Mouse (Mus musculus) embryonic facial prominence, embryonic 11.5 days (tissue): ENCODE measurements around the gene Mettl16. TPM values are rescaled to one million over a fixed set of nuclear protein-coding genes. Genes with fewer than 3 reads are reported as not detected.

Source experiments
- ATAC-seq: fragments of 200-750 bp; cut with Nextera tagmentation; replicated peaks from 2 replicates; pipeline ENCODE4 v1.8.0; 2017; ENCODE audit warnings: low read depth; ENCODE audit not compliant: insufficient number of reproducible peaks, low FRiP score, low TSS enrichment
- DNase-seq: peaks from one replicate; pipeline ENCODE4 v3.0.0-alpha.2; 2015; ENCODE audit warnings: low spot score
- H3K27ac ChIP-seq: fragments of 300-500 bp; sonication (generic); replicated peaks from 2 replicates; pipeline ENCODE4 v1.5.1; 2014; ENCODE audit warnings: mild to moderate bottlenecking, low read depth, low read length, control low read depth
- H3K27me3 ChIP-seq: fragments of 300-500 bp; sonication (generic); 2 replicates; pipeline ENCODE4 v1.6.1; 2014; ENCODE audit warnings: mild to moderate bottlenecking, low read length, moderate library complexity, mixed read lengths; ENCODE audit not compliant: control insufficient read depth, insufficient read depth
- H3K36me3 ChIP-seq: fragments of 300-500 bp; sonication (generic); replicated peaks from 2 replicates; pipeline ENCODE4 v1.6.1; 2014; ENCODE audit warnings: low read depth, mild to moderate bottlenecking, low read length, moderate library complexity, mixed read lengths; ENCODE audit not compliant: control insufficient read depth, insufficient read depth
- H3K4me1 ChIP-seq: fragments of 300-500 bp; sonication (generic); 2 replicates; pipeline ENCODE4 v1.6.1; 2014; ENCODE audit warnings: low read length, mixed read lengths; ENCODE audit not compliant: control insufficient read depth, insufficient read depth
- H3K4me2 ChIP-seq: fragments of 300-500 bp; sonication (generic); 2 replicates; pipeline ENCODE4 v1.6.1; 2014; ENCODE audit warnings: low read depth, mild to moderate bottlenecking, control low read depth, low read length, moderate library complexity
- H3K4me3 ChIP-seq: fragments of 300-500 bp; sonication (generic); 2 replicates; pipeline ENCODE4 v1.5.1; 2014; ENCODE audit warnings: low read depth, low read length, control low read depth
- H3K9ac ChIP-seq: fragments of 300-500 bp; sonication (generic); replicated peaks from 2 replicates; pipeline ENCODE4 v1.6.1; 2014; ENCODE audit warnings: mild to moderate bottlenecking, control low read depth, low read length
- H3K9me3 ChIP-seq: fragments of 300-500 bp; sonication (generic); replicated peaks from 2 replicates; pipeline ENCODE4 v1.6.1; 2016; ENCODE audit warnings: mild to moderate bottlenecking, low read length, inconsistent platforms, mixed read lengths; ENCODE audit not compliant: control insufficient read depth
- WGBS: fragments of 180-500 bp; shearing (Covaris S2); extraction: QIAGEN DNeasy Blood & Tissue Kit; methylation state at CpG from one replicate; pipeline ENCODE4 v1.1.7; 2014; 5-methylcytosine and 5-hydroxymethylcytosine counted together
- polyA plus RNA-seq: library from polyadenylated mRNA; unstranded; fragments of >200 nt; fragmentation: Nextera tagmentation; extraction: Ambion mirVana; gene quantifications from 2 replicates; pipeline ENCODE4 v1.2.1, GENCODE M21; 2014

The Mettl16 gene
- polyA plus RNA-seq, 1 experiment from 2014 or later, result 51.2 TPM

GRCm38 (mm10) chr11:74839860-74840715 is 69.5 kb downstream of the Mettl16 start:
- no peak overlapping the region for H3K9ac ChIP-seq
- 93% methylated on average over 19 of the region's 19 CpGs for WGBS
- no peak for ATAC-seq
- DNase-seq, result no peak
- peaks cover 7% of the 10 kb centered on the region for H3K36me3 ChIP-seq
- no peak overlapping the region for H3K27ac ChIP-seq
- H3K27me3 ChIP-seq, result no peaks in the 10 kb centered on the region
- H3K4me3 ChIP-seq, result no peak overlapping the region
- no peaks in the 10 kb centered on the region for H3K9me3 ChIP-seq
- no peak overlapping the region for H3K4me2 ChIP-seq
- H3K4me1 ChIP-seq, result peaks cover 7% of the 10 kb centered on the region

- H3K4me3 ChIP-seq, result no peak overlapping the region
- ATAC-seq, result no peak
- no peak overlapping the region for H3K9ac ChIP-seq
- H3K9me3 ChIP-seq, result no peaks in the 10 kb centered on the region
- DNase-seq, result no peak
- no peak overlapping the region for H3K4me2 ChIP-seq
- no peaks in the 10 kb centered on the region for H3K27me3 ChIP-seq
- WGBS, result 88% methylated on average over 8 of the region's 8 CpGs
- no peak overlapping the region for H3K27ac ChIP-seq
- H3K4me1 ChIP-seq, result peaks cover 7% of the 10 kb centered on the region
- H3K36me3 ChIP-seq, result peaks cover 7% of the 10 kb centered on the region
Measured at GRCm38 (mm10) chr11:74840739-74841138, 70.1 kb downstream of the Mettl16 start.

GRCm38 (mm10) chr11:74841366-74841765 is 70.7 kb downstream of the Mettl16 start:
- no peak for ATAC-seq
- no peak overlapping the region for H3K4me2 ChIP-seq
- 75% methylated on average over 9 of the region's 9 CpGs for WGBS
- H3K9ac ChIP-seq, result no peak overlapping the region
- no peak overlapping the region for H3K27ac ChIP-seq
- H3K4me1 ChIP-seq, result peaks cover 7% of the 10 kb centered on the region
- H3K9me3 ChIP-seq, result no peaks in the 10 kb centered on the region
- H3K36me3 ChIP-seq, result peaks cover 7% of the 10 kb centered on the region
- no peak for DNase-seq
- H3K4me3 ChIP-seq, result no peak overlapping the region
- H3K27me3 ChIP-seq, result no peaks in the 10 kb centered on the region

GRCm38 (mm10) chr11:74842045-74842444 is 71.4 kb downstream of the Mettl16 start:
- Histone ChIP-seq H3K4me2 (no peak overlapping the region), H3K4me1 (peaks cover 7% of the 10 kb centered on the region), H3K9ac (no peak overlapping the region), H3K27me3 (no peaks in the 10 kb centered on the region), H3K4me3 (no peak overlapping the region), H3K36me3 (peaks cover 7% of the 10 kb centered on the region), H3K27ac (no peak overlapping the region), H3K9me3 (no peaks in the 10 kb centered on the region)
- 91% methylated on average over 13 of the region's 13 CpGs for WGBS
- DNase-seq, result no peak
- ATAC-seq, result no peak

GRCm38 (mm10) chr11:74842656-74843434 is 72.2 kb downstream of the Mettl16 start:
- peaks cover 7% of the 10 kb centered on the region for H3K36me3 ChIP-seq
- DNase-seq (no peak), ATAC-seq (no peak)
- H3K4me2 ChIP-seq, result no peak overlapping the region
- 89% methylated on average over 18 of the region's 22 CpGs for WGBS
- H3K4me1 ChIP-seq, result peaks cover 4% of the 10 kb centered on the region; the same call in 1 of the 2 replicates
- no peak overlapping the region for H3K4me3 ChIP-seq
- H3K27ac ChIP-seq, result no peak overlapping the region
- no peaks in the 10 kb centered on the region for H3K9me3 ChIP-seq
- H3K9ac ChIP-seq, result no peak overlapping the region
- no peaks in the 10 kb centered on the region for H3K27me3 ChIP-seq

- H3K4me2 ChIP-seq, result no peak overlapping the region
- no peak overlapping the region for H3K27ac ChIP-seq
- 84% methylated on average over 2 of the region's 2 CpGs for WGBS
- no peak for DNase-seq
- H3K9ac ChIP-seq, result no peak overlapping the region
- peaks cover 4% of the 10 kb centered on the region; the same call in 1 of the 2 replicates for H3K4me1 ChIP-seq
- peaks cover 7% of the 10 kb centered on the region for H3K36me3 ChIP-seq
- ATAC-seq, result no peak
- no peaks in the 10 kb centered on the region for H3K27me3 ChIP-seq
- no peak overlapping the region for H3K4me3 ChIP-seq
- H3K9me3 ChIP-seq, result no peaks in the 10 kb centered on the region
Measured at GRCm38 (mm10) chr11:74843435-74843714, 72.7 kb downstream of the Mettl16 start.

GRCm38 (mm10) chr11:74843761-74844160 is 73.1 kb downstream of the Mettl16 start:
- Histone ChIP-seq H3K27ac (no peak overlapping the region), H3K9me3 (no peaks in the 10 kb centered on the region), H3K4me2 (no peak overlapping the region), H3K4me3 (no peak overlapping the region), H3K9ac (no peak overlapping the region), H3K4me1 (peaks cover 4% of the 10 kb centered on the region; the same call in 1 of the 2 replicates), H3K36me3 (peaks cover 7% of the 10 kb centered on the region), H3K27me3 (no peaks in the 10 kb centered on the region)
- 59% methylated on average over 5 of the region's 5 CpGs for WGBS
- DNase-seq (no peak), ATAC-seq (no peak)

GRCm38 (mm10) chr11:74845784-74846183 is 75.2 kb downstream of the Mettl16 start:
- peaks cover 7% of the 10 kb centered on the region for H3K36me3 ChIP-seq
- DNase-seq (no peak), ATAC-seq (no peak)
- no peak overlapping the region for H3K4me3 ChIP-seq
- no peak overlapping the region for H3K27ac ChIP-seq
- no peaks in the 10 kb centered on the region for H3K27me3 ChIP-seq
- 74% methylated on average over 3 of the region's 3 CpGs for WGBS
- H3K4me2 ChIP-seq, result no peak overlapping the region
- no peak overlapping the region for H3K9ac ChIP-seq
- no peaks in the 10 kb centered on the region for H3K9me3 ChIP-seq
- peaks cover 4% of the 10 kb centered on the region; the same call in 1 of the 2 replicates for H3K4me1 ChIP-seq
